Mouse (Mus musculus): ENCODE data around the gene Ccdc153.

Ccdc153 gene

DNA sequence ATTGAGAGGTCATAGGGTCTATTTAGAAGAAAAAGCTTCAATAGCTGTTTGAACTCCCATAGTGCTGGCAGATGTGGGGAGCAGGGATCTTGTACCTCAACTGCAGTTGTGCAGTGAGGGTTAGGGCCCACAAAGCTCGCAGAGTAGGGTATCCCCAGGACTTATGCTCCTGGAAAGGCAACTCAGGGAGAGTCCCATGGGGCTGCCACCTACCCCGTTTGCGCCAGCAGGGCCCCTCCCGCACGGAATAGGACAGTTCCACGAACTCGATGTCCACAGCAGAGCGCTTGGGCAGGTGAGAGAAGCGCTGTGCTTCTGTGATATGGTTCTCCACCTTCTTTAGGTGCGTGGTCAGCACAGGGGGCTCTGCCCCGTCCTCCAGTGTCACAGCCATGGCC lies 46.5 kb downstream of the Ccdc153 start:
- 0 out of 2 replicates have a peak, but pooled peaks have one; percentile 18 for ATAC-seq (ENCODE audit: low TSS enrichment)

DNA sequence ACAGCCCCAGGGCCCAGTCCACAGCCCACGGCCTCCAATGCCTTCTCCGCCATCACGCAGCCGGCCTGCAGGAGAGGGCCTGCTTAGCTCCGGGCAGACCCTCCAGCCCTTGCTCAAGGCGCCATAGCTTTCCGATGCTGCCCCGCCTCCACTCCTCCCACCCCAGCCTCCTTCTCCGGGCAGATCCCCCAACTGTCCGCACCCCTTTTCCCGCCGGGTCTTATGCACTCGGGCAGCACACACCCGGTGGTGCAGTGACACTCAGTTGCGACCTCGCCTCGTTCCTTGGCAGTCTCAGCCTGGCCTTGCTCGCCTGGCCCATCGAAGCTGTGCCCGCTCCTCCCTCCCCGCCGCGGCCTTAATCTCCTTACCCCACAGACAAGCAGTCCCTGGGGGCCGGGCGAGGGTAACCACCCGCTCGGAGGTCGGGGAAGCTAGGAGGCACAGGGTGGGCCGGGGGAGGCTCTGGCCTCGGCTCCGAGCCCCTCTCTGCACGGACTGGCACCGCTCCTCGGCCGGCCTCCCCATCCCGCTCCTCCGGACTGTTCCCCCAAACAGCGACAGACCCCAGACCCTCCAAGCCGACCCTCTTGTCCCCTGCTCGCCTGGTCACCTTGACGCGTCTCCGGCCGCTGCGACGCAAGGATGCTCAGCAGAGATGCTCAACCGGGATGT lies 47.1 kb downstream of the Ccdc153 start:
- peak; percentile 38; the same call in 1 of the 2 replicates for ATAC-seq (ENCODE audit: low TSS enrichment)

DNA sequence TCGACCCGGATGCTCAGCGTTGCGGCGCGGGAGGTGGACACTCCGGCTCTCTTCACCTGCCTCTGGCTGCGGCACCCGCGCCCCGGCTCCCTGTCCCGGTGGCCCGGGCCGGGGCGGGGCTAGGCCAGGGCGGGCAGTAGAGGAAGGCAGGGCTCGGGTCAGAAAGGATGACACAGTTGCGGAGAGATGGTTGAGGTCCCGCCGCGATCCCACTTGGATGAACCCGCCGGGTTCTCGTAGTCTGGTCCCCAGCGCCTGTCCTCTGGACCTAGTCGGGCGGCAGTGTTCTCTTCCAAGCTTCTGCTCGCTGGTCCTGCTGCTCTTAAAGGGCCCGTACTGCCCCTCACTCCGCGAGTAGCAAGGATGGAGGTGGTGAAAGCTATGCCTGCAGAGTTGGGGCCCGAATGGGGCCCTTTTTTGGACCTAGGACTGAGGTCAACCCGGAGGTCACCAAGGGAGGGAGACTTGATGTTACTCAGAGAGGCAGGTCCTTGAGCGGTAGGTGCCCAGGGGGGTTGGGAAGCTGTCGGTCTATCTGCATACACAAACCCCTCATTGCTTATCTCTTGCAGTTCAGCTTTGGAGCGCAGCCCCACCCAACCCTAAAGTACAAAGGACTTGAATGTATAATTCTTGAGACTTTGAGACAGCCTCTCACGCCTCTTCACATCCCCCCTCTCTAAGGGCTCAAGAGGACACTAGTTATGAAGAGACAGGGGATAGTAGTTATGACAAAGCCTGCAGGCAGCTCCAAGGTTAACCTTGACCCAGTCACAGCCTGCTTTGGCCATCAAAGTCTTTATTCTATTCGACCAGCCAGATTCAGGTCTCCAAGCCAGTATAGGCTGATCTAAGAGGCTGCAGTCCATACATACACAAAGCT lies 47.8 kb downstream of the Ccdc153 start, which contains the start of gene Abcg4:
Gene Abcg4, minus strand, starts transcription at position 540 of the 883 bp plus-strand sequence.
- peak; percentile 67 for ATAC-seq (ENCODE audit: low TSS enrichment)

DNA sequence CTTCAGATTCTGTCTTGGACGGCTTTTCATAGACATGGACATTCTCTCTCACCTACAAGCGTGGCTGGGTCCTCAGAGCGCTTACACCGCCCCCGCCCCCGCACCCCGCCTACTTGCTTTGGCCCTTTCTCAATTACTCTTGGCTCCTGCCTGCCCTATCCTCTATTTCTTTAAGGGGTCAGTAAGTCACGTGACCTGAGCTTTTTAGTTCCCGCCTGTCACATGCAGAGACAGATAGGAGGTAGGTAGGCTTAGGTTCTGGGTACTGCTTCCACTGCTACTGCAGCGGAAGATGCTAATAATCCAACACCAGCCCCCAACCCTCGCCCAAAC lies 48.4 kb downstream of the Ccdc153 start:
- no peak for ATAC-seq (ENCODE audit: low TSS enrichment)

DNA sequence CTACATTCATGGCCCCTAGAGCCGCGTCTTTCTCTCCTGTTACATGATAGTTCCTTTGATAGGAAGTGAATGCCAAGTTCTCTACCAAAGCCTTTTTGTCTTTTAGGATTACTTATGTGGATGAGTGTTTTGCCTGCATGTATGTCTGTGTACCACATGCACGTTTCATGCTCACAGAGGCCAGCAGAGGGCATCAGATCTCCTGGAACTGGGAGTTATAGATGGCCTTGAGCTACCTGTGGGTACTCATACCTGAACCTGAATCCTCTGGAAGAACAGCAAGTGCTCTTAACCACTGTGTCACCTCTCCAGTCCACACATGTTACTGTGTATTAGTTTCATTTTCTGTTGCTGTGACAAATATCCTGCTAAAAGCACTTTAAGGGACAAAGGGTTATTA lies 52.0 kb downstream of the Ccdc153 start:
- ATAC-seq (ENCODE audit: low TSS enrichment), result no peak

All from frontal cortex, adult (tissue).